Mouse (Mus musculus): ENCODE data around the gene Ccr3.

- TF ChIP-seq CTCF (IDR thresholded peaks at IDR 0.05; ENCODE audit: control insufficient read depth, insufficient read depth, insufficient read length) (no peak), MAX (IDR thresholded peaks at IDR 0.05) (no peak)
Observed at GRCm38 (mm10) chr9:124037707-124038106, 15.9 kb downstream of the Ccr3 start.

Measured in C2C12 (cell line).